Mouse (Mus musculus) kidney, adult 11 months (tissue): ENCODE data around the gene Cmtm4.
"Not testable (repeated sequence)": the region's sequence is repeated elsewhere in the genome, so short reads cannot be mapped to it uniquely, and the experiment has no call there.

Experiments
- DNase-seq: peaks from one replicate; pipeline ENCODE4 v3.0.0; 2022

Cmtm4 gene

GRCm38 (mm10) chr8:104334196-104334595 lies 61.4 kb downstream of the Cmtm4 start:
- no peak for DNase-seq

- DNase-seq: no peak
Measured at GRCm38 (mm10) chr8:104333786-104334185, 61.8 kb downstream of the Cmtm4 start.

GRCm38 (mm10) chr8:104332665-104333631 lies 62.7 kb downstream of the Cmtm4 start:
- no peak for DNase-seq

GRCm38 (mm10) chr8:104321930-104322329 lies 73.7 kb downstream of the Cmtm4 start, which contains the start of gene Cmtm2b:
Gene Cmtm2b, plus strand, starts transcription at chr8:104322230.
- DNase-seq: not testable (repeated sequence)

- DNase-seq: not testable (repeated sequence)
Measured at GRCm38 (mm10) chr8:104321267-104321666, 74.3 kb downstream of the Cmtm4 start, which contains the start of gene Gm11020. Gene Gm11020, plus strand, starts transcription at chr8:104321567.

GRCm38 (mm10) chr8:104313311-104313710 lies 82.3 kb downstream of the Cmtm4 start:
- DNase-seq: no peak

- not testable (repeated sequence) for DNase-seq
Measured at GRCm38 (mm10) chr8:104312023-104312422, 83.6 kb downstream of the Cmtm4 start.

- DNase-seq: peak; percentile 12
Measured at GRCm38 (mm10) chr8:104309441-104310155, 86.0 kb downstream of the Cmtm4 start, which contains the start of the genes Gm45711 and Cmtm1. Gene Gm45711, minus strand, starts transcription at chr8:104310081. Gene Cmtm1, minus strand, starts transcription at chr8:104310145.

GRCm38 (mm10) chr8:104308341-104308740 lies 87.3 kb downstream of the Cmtm4 start:
- DNase-seq: not testable (repeated sequence)

GRCm38 (mm10) chr8:104304962-104305361 lies 90.6 kb downstream of the Cmtm4 start:
- no peak for DNase-seq

- DNase-seq: not testable (repeated sequence)
Measured at GRCm38 (mm10) chr8:104302536-104302935, 93.1 kb downstream of the Cmtm4 start.

- not testable (repeated sequence) for DNase-seq
Measured at GRCm38 (mm10) chr8:104301577-104301976, 94.0 kb downstream of the Cmtm4 start.
